Mouse (Mus musculus): Measurements from ENCODE around the gene Fam69a.
A peak's percentile ranks its signal among the peaks of the same experiment; 100 is the strongest.
"Not testable (repeated sequence)": the region's sequence is repeated elsewhere in the genome, so short reads cannot be mapped to it uniquely, and the experiment has no call there.

Gene Fam69a

GRCm38 (mm10) chr5:107979901-107980300 lies 7.0 kb downstream of the Fam69a start:
- DNase-seq: no peak

- no peak for DNase-seq
These were observed 8.4 kb downstream of the Fam69a start for GRCm38 (mm10) chr5:107978289-107979035.

- no peak for DNase-seq
These were observed 9.1 kb downstream of the Fam69a start for GRCm38 (mm10) chr5:107977640-107978288.

GRCm38 (mm10) chr5:107973310-107973709 lies 13.6 kb downstream of the Fam69a start:
- no peak for DNase-seq

GRCm38 (mm10) chr5:107972444-107973272 lies 14.2 kb downstream of the Fam69a start:
- DNase-seq: no peak

GRCm38 (mm10) chr5:107971069-107971468 lies 15.8 kb downstream of the Fam69a start:
- DNase-seq: no peak

- not testable (repeated sequence) for DNase-seq
These were observed 17.1 kb downstream of the Fam69a start for GRCm38 (mm10) chr5:107969818-107970217.

- no peak for DNase-seq
These were observed 18.8 kb downstream of the Fam69a start for GRCm38 (mm10) chr5:107968079-107968478.

GRCm38 (mm10) chr5:107966841-107967457 lies 19.9 kb downstream of the Fam69a start:
- DNase-seq: no peak

- no peak for DNase-seq
These were observed 20.7 kb downstream of the Fam69a start for GRCm38 (mm10) chr5:107966156-107966555.

- no peak for DNase-seq
These were observed 21.4 kb downstream of the Fam69a start for GRCm38 (mm10) chr5:107965355-107965991.

GRCm38 (mm10) chr5:107964031-107964758 lies 22.7 kb downstream of the Fam69a start:
- DNase-seq: no peak

GRCm38 (mm10) chr5:107961438-107962251 lies 25.2 kb downstream of the Fam69a start:
- DNase-seq: peak; percentile 44

- no peak for DNase-seq
These were observed 26.2 kb downstream of the Fam69a start for GRCm38 (mm10) chr5:107960532-107961202.

GRCm38 (mm10) chr5:107959624-107960300 lies 27.1 kb downstream of the Fam69a start:
- no peak for DNase-seq

- no peak for DNase-seq
These were observed 36.2 kb downstream of the Fam69a start for GRCm38 (mm10) chr5:107950643-107951042.

GRCm38 (mm10) chr5:107949607-107950006 lies 37.3 kb downstream of the Fam69a start:
- DNase-seq: no peak

- DNase-seq: no peak
These were observed 38.0 kb downstream of the Fam69a start for GRCm38 (mm10) chr5:107948899-107949298.

GRCm38 (mm10) chr5:107947548-107947947 lies 39.3 kb downstream of the Fam69a start:
- DNase-seq: no peak

- DNase-seq: no peak
These were observed 40.4 kb downstream of the Fam69a start for GRCm38 (mm10) chr5:107946475-107946874.

Measured in layer of hippocampus, adult 9-11 months (tissue).